ENCODE assay signal across 23 mouse cellular contexts in the genomic region with DNA sequence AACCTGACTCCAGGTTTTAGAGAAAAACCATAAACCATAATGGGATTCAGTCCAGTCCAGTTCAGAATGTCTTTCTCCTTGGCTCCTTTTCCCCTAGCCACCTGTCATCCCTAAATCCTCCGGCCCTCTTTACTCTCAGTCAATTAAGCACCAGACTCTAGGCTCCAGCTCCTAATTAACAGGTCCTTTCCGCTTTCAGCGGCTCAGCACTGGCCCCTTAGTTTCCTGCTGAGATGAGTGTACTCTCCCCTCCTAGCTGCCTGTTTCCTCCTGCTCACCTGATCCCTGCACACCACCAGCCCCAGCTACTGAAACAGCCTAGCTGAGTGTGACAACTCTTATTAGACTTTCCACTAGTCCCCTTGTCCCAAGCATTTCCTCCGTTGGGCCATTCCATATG. TPM values are rescaled to one million over a fixed set of nuclear protein-coding genes. Genes with fewer than 3 reads are reported as not detected.
DNase-seq lines count a peak whose midpoint lies in the region; ATAC-seq and TF ChIP-seq lines count a peak whose summit lies in the region.
"Had no signal": no experiment of that assay in that cellular context is flagged by ENCODE, and none has a peak within 500 bp of the region (broad histone marks: within the 10 kb centered on the region; RNA-seq: fewer than 3 reads in every experiment).

No protein-coding gene starts in this region.

- H3K9me3 ChIP-seq in hindbrain, postnatal 0 days (ENCODE audit: low read length): no peaks in the 10 kb centered on the region
- no peaks in the 10 kb centered on the region for H3K9me3 ChIP-seq in hindbrain, embryonic 12.5 days (replicated peaks)
- H3K9me3 ChIP-seq: hindbrain, embryonic 15.5 days; stomach, embryonic 15.5 days had no signal

- H3K4me3 ChIP-seq in hindbrain, postnatal 0 days (ENCODE audit: low read length): no peak overlapping the region
- H3K4me3 ChIP-seq in hindbrain, embryonic 12.5 days: no peak overlapping the region
- H3K4me3 ChIP-seq in macrophage (ENCODE audit: inconsistent target): no peak overlapping the region
- H3K4me3 ChIP-seq: erythroblast, embryonic 14.5 days; hindbrain, embryonic 15.5 days; stomach, embryonic 15.5 days had no signal

- WGBS in hindbrain, postnatal 0 days: 37% methylated on average over 4 of the region's 4 CpGs
- 41% methylated on average over 4 of the region's 4 CpGs for WGBS in hindbrain, embryonic 12.5 days
- 87% methylated on average over 4 of the region's 4 CpGs for WGBS in macrophage (ENCODE audit: missing documents)

- no peak for TF ChIP-seq CTCF in hindbrain, postnatal 0 days (IDR thresholded peaks at IDR 0.05; ENCODE audit: low read depth)

- H3K27me3 ChIP-seq in hindbrain, postnatal 0 days (ENCODE audit: insufficient read depth, low read length): no peaks in the 10 kb centered on the region
- no peaks in the 10 kb centered on the region for H3K27me3 ChIP-seq in hindbrain, embryonic 12.5 days
- H3K27me3 ChIP-seq: hindbrain, embryonic 15.5 days; stomach, embryonic 15.5 days had no signal

- DNase-seq in hindbrain, postnatal 0 days (ENCODE audit: low spot score): peak; percentile 61
- peak; percentile 22 to 47 for DNase-seq in cerebellum, adult 18-20 months
- DNase-seq in cerebellum, postnatal 14 days: peak; percentile 64 to 78
- DNase-seq in c-Kit-positive CD71-positive TER-119-positive erythroid progenitor cells, embryonic 14.5 days (ENCODE audit: low spot score): no peak
- DNase-seq in layer of hippocampus, postnatal 36 days: no peak
- DNase-seq: adrenal gland, postnatal 25 days; gastrocnemius, postnatal 25 days; heart, postnatal 14 days; kidney, adult 11 months; liver; liver, postnatal 0 days; lung, postnatal 36 days; spleen, adult 18-20 months had no signal

- no peak overlapping the region for H3K4me2 ChIP-seq in hindbrain, postnatal 0 days (ENCODE audit: low read depth, low read length)
- H3K4me2 ChIP-seq in hindbrain, embryonic 12.5 days (replicated peaks): no peak overlapping the region
- H3K4me2 ChIP-seq: heart, embryonic 11.5 days; hindbrain, embryonic 15.5 days; midbrain, embryonic 11.5 days; stomach, embryonic 15.5 days had no signal

- no peaks in the 10 kb centered on the region for H3K4me1 ChIP-seq in hindbrain, postnatal 0 days (ENCODE audit: insufficient read depth, low read length)
- H3K4me1 ChIP-seq in hindbrain, embryonic 12.5 days: no peaks in the 10 kb centered on the region
- H3K4me1 ChIP-seq: stomach, embryonic 15.5 days had no signal

- no peak overlapping the region for H3K9ac ChIP-seq in hindbrain, postnatal 0 days (replicated peaks; ENCODE audit: low read length)
- no peak overlapping the region for H3K9ac ChIP-seq in hindbrain, embryonic 12.5 days
- H3K9ac ChIP-seq: hindbrain, embryonic 15.5 days; liver, postnatal 0 days; stomach, embryonic 15.5 days had no signal

- peak; percentile 53; the same call in 1 of the 2 replicates for ATAC-seq in hindbrain, postnatal 0 days
- ATAC-seq in hindbrain, embryonic 12.5 days (ENCODE audit: low FRiP score): no peak
- ATAC-seq: liver, postnatal 0 days had no signal

- no peaks in the 10 kb centered on the region for H3K79me2 ChIP-seq in macrophage (ENCODE audit: inconsistent target)

- H3K36me3 ChIP-seq in hindbrain, postnatal 0 days (ENCODE audit: insufficient read depth, low read length): no peaks in the 10 kb centered on the region
- no peaks in the 10 kb centered on the region for H3K36me3 ChIP-seq in hindbrain, embryonic 12.5 days
- H3K36me3 ChIP-seq in macrophage (ENCODE audit: inconsistent target): no peaks in the 10 kb centered on the region
- H3K36me3 ChIP-seq: hindbrain, embryonic 15.5 days; stomach, embryonic 15.5 days had no signal

- H3K27ac ChIP-seq in hindbrain, postnatal 0 days: no peak overlapping the region
- H3K27ac ChIP-seq in hindbrain, embryonic 12.5 days: no peak overlapping the region
- H3K27ac ChIP-seq in macrophage: peak overlapping the region; percentile 96; the same call in 1 of the 2 replicates
- H3K27ac ChIP-seq: hindbrain, embryonic 15.5 days; kidney, postnatal 0 days; stomach, embryonic 15.5 days had no signal

RNA-seq across cellular contexts. Expression of a gene that starts 7.8 kb away (rescaled TPM):
- total RNA-seq in hindbrain, postnatal 0 days (2014; rRNA removed): not detected in 2 replicates
- not detected in 2 replicates for polyA plus RNA-seq in hindbrain, postnatal 0 days (2015; fragmentation: Nextera tagmentation; extraction: Ambion mirVana)
- not detected in 2 replicates for polyA plus RNA-seq in hindbrain, embryonic 12.5 days (2016; fragmentation: Nextera tagmentation; extraction: Ambion mirVana)
- not detected for total RNA-seq in macrophage (2018; cell fraction: chromatin; rRNA removed)
- not detected for total RNA-seq in macrophage (2018; cell fraction: cytosol; rRNA removed)
- not detected for total RNA-seq in macrophage (2018; cell fraction: nucleus; rRNA removed)
- not detected in 3 replicates for polyA plus RNA-seq in macrophage (2018)
- not detected for total RNA-seq in layer of hippocampus, postnatal 36 days (2021)
- total RNA-seq: adrenal gland, postnatal 25 days; gastrocnemius, postnatal 25 days; heart, postnatal 14 days; layer of hippocampus, adult 8-10 months had no signal
- polyA plus RNA-seq: erythroblast, embryonic 14.5 days; heart, embryonic 11.5 days; hindbrain, embryonic 15.5 days; kidney, postnatal 0 days; liver, postnatal 0 days; midbrain, embryonic 11.5 days; stomach, embryonic 15.5 days; thymus, postnatal 0 days had no signal

RNA-seq across cellular contexts. Expression of a gene that starts 11.0 kb away (rescaled TPM):
- total RNA-seq in hindbrain, postnatal 0 days (2014; rRNA removed): 17.3 and 25.7 TPM in 2 replicates
- polyA plus RNA-seq in hindbrain, postnatal 0 days (2015; fragmentation: Nextera tagmentation; extraction: Ambion mirVana): 12.4 and 12.7 TPM in 2 replicates
- 13.0 and 13.5 TPM in 2 replicates for polyA plus RNA-seq in hindbrain, embryonic 12.5 days (2016; fragmentation: Nextera tagmentation; extraction: Ambion mirVana)
- total RNA-seq in macrophage (2018; cell fraction: chromatin; rRNA removed): 100 to 1,000 TPM in 24 of 26 experiments, 10 to 100 TPM in 2; 42.9 to 414 (median 222) TPM
- 100 to 1,000 TPM in 6 of 26 experiments, 10 to 100 TPM in 20; 52.5 to 116 (median 90.3) TPM for total RNA-seq in macrophage (2018; cell fraction: cytosol; rRNA removed)
- 100 to 1,000 TPM in 22 of 26 experiments, 10 to 100 TPM in 4; 56.2 to 552 (median 176) TPM for total RNA-seq in macrophage (2018; cell fraction: nucleus; rRNA removed)
- 72.9 to 199 TPM (median 101 TPM) in 3 replicates for polyA plus RNA-seq in macrophage (2018)
- 10 to 100 TPM; 14.3 to 15.0 TPM for total RNA-seq in layer of hippocampus, postnatal 36 days (2021)

RNA-seq across cellular contexts. Expression of a gene that starts 18.5 kb away (rescaled TPM):
- 93.0 and 100 TPM in 2 replicates for total RNA-seq in hindbrain, postnatal 0 days (2014; rRNA removed)
- polyA plus RNA-seq in hindbrain, postnatal 0 days (2015; fragmentation: Nextera tagmentation; extraction: Ambion mirVana): 86.3 and 86.8 TPM in 2 replicates
- 110 and 111 TPM in 2 replicates for polyA plus RNA-seq in hindbrain, embryonic 12.5 days (2016; fragmentation: Nextera tagmentation; extraction: Ambion mirVana)
- total RNA-seq in macrophage (2018; cell fraction: chromatin; rRNA removed): 100 to 1,000 TPM in 12 of 26 experiments, 10 to 100 TPM in 14; 43.4 to 253 (median 95.3) TPM
- total RNA-seq in macrophage (2018; cell fraction: cytosol; rRNA removed): 10 to 100 TPM; 33.3 to 80.0 (median 54.7) TPM
- total RNA-seq in macrophage (2018; cell fraction: nucleus; rRNA removed): 100 to 1,000 TPM in 5 of 26 experiments, 10 to 100 TPM in 21; 29.6 to 130 (median 74.0) TPM
- polyA plus RNA-seq in macrophage (2018): 50.7 to 145 TPM (median 61.2 TPM) in 3 replicates
- 100 to 1,000 TPM; 103 to 117 TPM for total RNA-seq in layer of hippocampus, postnatal 36 days (2021)

RNA-seq across cellular contexts. Expression of a gene that starts 58.5 kb away (rescaled TPM):
- total RNA-seq in hindbrain, postnatal 0 days (2014; rRNA removed): 26.2 and 41.8 TPM in 2 replicates
- polyA plus RNA-seq in hindbrain, postnatal 0 days (2015; fragmentation: Nextera tagmentation; extraction: Ambion mirVana): 43.4 and 48.9 TPM in 2 replicates
- 43.2 and 44.6 TPM in 2 replicates for polyA plus RNA-seq in hindbrain, embryonic 12.5 days (2016; fragmentation: Nextera tagmentation; extraction: Ambion mirVana)
- 10 to 100 TPM in 19 of 26 experiments, 1 to 10 TPM in 6, not detected in 1; 3.1 to 20.9 (median 12.7) TPM for total RNA-seq in macrophage (2018; cell fraction: chromatin; rRNA removed)
- total RNA-seq in macrophage (2018; cell fraction: cytosol; rRNA removed): 10 to 100 TPM; 12.1 to 31.2 (median 21.3) TPM
- 10 to 100 TPM in 17 of 26 experiments, 1 to 10 TPM in 9; 4.1 to 19.5 (median 11.0) TPM for total RNA-seq in macrophage (2018; cell fraction: nucleus; rRNA removed)
- polyA plus RNA-seq in macrophage (2018): 23.4 to 27.6 TPM (median 24.6 TPM) in 3 replicates
- total RNA-seq in layer of hippocampus, postnatal 36 days (2021): 10 to 100 TPM; 20.7 to 21.7 TPM

Comparison
In these comparisons a context has a peak if more than half of its experiments do, and no peak if none do; other contexts are left out.
1. DNase-seq: peak in hindbrain, postnatal 0 days (single experiment), cerebellum, adult 18-20 months (2 of 2) and cerebellum, postnatal 14 days (2 of 2); none in c-Kit-positive CD71-positive TER-119-positive erythroid progenitor cells, embryonic 14.5 days (single experiment) and layer of hippocampus, postnatal 36 days (0 of 2).